Mouse (Mus musculus) layer of hippocampus, adult 11-12 months (tissue): ENCODE measurements at regions not wholly inside any gene's neighbourhood (a gene's known extent, or its start where the extent isn't known, plus 50 kb on each side); places are given as distances from the start of the nearest gene placed in this dataset.

Experiments used
- DNase-seq: peaks from one replicate; pipeline ENCODE4 v3.0.0; 2022; ENCODE audit warnings: low spot score

GRCm38 (mm10) chr2:96234613-96235012 is 83.4 kb upstream of the Lrrc4c start:
- DNase-seq, result peak; percentile 16

GRCm38 (mm10) chr2:96239246-96239645 is 78.7 kb upstream of the Lrrc4c start:
- DNase-seq, result no peak

- no peak for DNase-seq
These were observed 77.4 kb upstream of the Lrrc4c start for GRCm38 (mm10) chr2:96240543-96241090.

GRCm38 (mm10) chr2:96253661-96254060 is 64.3 kb upstream of the Lrrc4c start:
- no peak for DNase-seq

GRCm38 (mm10) chr2:96256491-96256890 is 61.5 kb upstream of the Lrrc4c start:
- no peak for DNase-seq
